Mouse (Mus musculus) ES-Bruce4 (cell line): ENCODE measurements around the gene Nradd. TPM values are rescaled to one million over a fixed set of nuclear protein-coding genes. Genes with fewer than 3 reads are reported as not detected.

Experiments
- H3K27ac ChIP-seq: 2 replicates; pipeline ENCODE4 v1.5.1; 2012; ENCODE audit warnings: low read length, inconsistent platforms; ENCODE audit not compliant: insufficient read depth
- H3K27me3 ChIP-seq: 2 replicates; pipeline ENCODE4 v1.6.1; 2012; ENCODE audit warnings: mild to moderate bottlenecking, low read length, inconsistent platforms; ENCODE audit not compliant: control insufficient read depth, poor library complexity, insufficient read depth, severe bottlenecking
- H3K36me3 ChIP-seq: 2 replicates; pipeline ENCODE4 v1.6.1; 2012; ENCODE audit warnings: inconsistent platforms, mild to moderate bottlenecking, low read length, moderate library complexity; ENCODE audit not compliant: control insufficient read depth, poor library complexity, insufficient read depth, severe bottlenecking
- H3K4me1 ChIP-seq: one replicate; pipeline ENCODE4 v1.8.1; 2011; ENCODE audit warnings: low read length; ENCODE audit not compliant: control insufficient read depth, insufficient read depth
- H3K4me3 ChIP-seq: 2 replicates; pipeline ENCODE4 v1.5.1; 2011; ENCODE audit warnings: low read depth, mild to moderate bottlenecking, low read length
- H3K9ac ChIP-seq: 2 replicates; pipeline ENCODE4 v1.6.1; 2012; ENCODE audit warnings: low read depth, mild to moderate bottlenecking, inconsistent platforms; ENCODE audit not compliant: poor library complexity, severe bottlenecking
- H3K9me3 ChIP-seq: replicated peaks from 2 replicates; pipeline ENCODE4 v1.6.1; 2012; ENCODE audit warnings: mild to moderate bottlenecking, low read length, inconsistent platforms; ENCODE audit not compliant: control insufficient read depth, poor library complexity, insufficient read depth, severe bottlenecking
- CTCF ChIP-seq: IDR thresholded peaks from one replicate; pipeline ENCODE4 v1.8.1; 2011; ENCODE audit warnings: low read depth, low read length
- EP300 ChIP-seq: IDR thresholded peaks from 2 replicates; pipeline ENCODE4 v1.6.1; 2011; ENCODE audit warnings: low read depth, low read length; ENCODE audit not compliant: insufficient read depth
- POLR2A ChIP-seq: IDR thresholded peaks from one replicate; pipeline ENCODE4 v1.8.1; 2011; ENCODE audit warnings: low read length; ENCODE audit not compliant: insufficient read depth
- polyA plus RNA-seq: library from polyadenylated mRNA; stranded (reverse); fragments of >200 nt; gene quantifications from 2 replicates; pipeline ENCODE4 v1.2.4, GENCODE M21; 2011; ENCODE audit warnings: low read depth; ENCODE audit not compliant: missing spikeins, insufficient read depth, insufficient read length

Nradd gene
- polyA plus RNA-seq, 1 experiment: 48.0 TPM

DNA sequence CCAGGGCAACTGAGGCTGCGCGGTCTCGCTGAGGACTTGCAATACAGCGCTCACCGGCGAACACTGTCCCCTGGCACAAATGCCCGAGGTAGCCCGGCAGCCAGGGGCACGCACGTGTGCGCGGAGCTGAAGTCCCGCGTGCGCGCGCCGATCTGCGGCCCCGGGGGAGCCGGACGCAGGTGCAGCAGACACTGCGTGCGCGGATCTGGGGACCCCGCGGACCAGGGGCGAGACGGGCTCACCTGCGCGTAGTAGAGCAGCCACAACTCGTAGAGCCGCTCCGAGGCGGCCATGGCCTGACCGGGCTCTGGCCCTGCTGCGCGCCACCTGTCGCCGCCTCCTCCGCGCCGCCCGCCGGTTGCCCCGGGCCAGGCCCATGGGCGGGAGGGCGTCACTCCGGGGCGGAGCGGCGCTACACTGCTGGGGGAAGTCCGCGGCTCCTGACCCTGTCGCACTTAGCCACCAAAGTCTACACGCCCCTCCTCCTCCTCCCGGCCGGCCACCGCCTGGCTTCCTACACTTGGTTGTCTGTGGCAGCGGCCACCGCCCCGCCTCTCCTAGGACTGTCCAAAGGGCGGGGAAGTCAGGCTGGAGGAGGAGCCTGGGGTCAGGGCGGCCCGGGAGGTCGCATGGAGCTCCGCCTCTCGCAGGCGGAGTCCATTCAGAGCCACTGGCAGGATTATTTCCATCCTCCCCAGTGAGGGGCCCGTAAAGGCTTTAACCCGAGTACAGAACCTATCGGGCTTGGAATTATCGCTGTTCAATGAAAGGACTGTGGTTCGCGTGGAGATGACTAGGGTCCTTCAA lies 29.6 kb upstream of the Nradd start, which contains the start of gene Nbeal2:
Nbeal2 (minus strand) TSS at position 507 of the 807 bp plus-strand sequence.
- Histone ChIP-seq H3K36me3 (no peaks in the 10 kb centered on the region), H3K9ac (peak within 1 kb of the TSS; percentile 72), H3K9me3 (no peaks in the 10 kb centered on the region), H3K27ac (no peak within 1 kb of the TSS), H3K4me1 (peaks cover 3% of the 10 kb centered on the region), H3K27me3 (no peaks in the 10 kb centered on the region), H3K4me3 (peak within 1 kb of the TSS; percentile 75)
- TF ChIP-seq CTCF: no peak
- TF ChIP-seq EP300: 0 out of 2 replicates have a peak, but pooled peaks have one; percentile 26
- peak; percentile 58 for TF ChIP-seq POLR2A

DNA sequence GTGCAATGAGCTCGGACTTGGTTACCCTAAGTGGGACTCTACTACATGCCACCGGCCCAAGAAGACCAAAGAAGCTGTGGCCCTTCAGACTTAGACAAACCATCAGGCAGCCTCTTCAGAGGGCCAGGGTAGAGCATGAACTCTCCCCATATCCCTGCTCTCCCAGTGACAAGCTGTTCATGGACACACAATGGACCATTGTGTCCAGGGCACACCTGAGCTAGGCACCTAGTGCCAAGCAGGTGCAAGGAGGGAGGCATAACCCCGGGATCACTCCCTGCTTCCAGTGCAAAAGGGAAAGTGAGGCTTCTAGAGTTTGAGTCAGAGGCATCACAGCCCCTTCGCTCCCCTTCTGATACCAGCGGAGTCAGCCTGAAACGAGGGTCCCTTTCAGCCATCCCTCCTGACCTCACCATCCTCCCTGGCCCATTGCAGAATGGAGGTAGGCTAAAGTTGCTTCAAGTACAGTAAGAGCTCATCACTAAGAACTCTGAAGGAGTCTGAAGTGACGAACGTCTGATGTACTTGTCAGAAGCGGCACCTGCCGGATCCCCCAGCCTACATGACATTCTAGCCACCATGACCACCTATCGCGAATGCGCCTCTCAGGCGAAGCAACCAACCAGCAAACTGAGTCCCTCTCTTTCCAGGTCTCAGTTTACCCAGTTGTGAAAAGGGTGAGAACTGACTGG lies 28.9 kb upstream of the Nradd start:
- H3K9ac ChIP-seq: peak overlapping the region; percentile 72
- H3K4me3 ChIP-seq: peak overlapping the region; percentile 75
- no peaks in the 10 kb centered on the region for H3K9me3 ChIP-seq
- TF ChIP-seq EP300: no peak
- TF ChIP-seq CTCF: no peak
- TF ChIP-seq POLR2A: no peak
- no peaks in the 10 kb centered on the region for H3K27me3 ChIP-seq
- H3K27ac ChIP-seq: no peak overlapping the region
- H3K36me3 ChIP-seq: no peaks in the 10 kb centered on the region
- peaks cover 3% of the 10 kb centered on the region for H3K4me1 ChIP-seq

DNA sequence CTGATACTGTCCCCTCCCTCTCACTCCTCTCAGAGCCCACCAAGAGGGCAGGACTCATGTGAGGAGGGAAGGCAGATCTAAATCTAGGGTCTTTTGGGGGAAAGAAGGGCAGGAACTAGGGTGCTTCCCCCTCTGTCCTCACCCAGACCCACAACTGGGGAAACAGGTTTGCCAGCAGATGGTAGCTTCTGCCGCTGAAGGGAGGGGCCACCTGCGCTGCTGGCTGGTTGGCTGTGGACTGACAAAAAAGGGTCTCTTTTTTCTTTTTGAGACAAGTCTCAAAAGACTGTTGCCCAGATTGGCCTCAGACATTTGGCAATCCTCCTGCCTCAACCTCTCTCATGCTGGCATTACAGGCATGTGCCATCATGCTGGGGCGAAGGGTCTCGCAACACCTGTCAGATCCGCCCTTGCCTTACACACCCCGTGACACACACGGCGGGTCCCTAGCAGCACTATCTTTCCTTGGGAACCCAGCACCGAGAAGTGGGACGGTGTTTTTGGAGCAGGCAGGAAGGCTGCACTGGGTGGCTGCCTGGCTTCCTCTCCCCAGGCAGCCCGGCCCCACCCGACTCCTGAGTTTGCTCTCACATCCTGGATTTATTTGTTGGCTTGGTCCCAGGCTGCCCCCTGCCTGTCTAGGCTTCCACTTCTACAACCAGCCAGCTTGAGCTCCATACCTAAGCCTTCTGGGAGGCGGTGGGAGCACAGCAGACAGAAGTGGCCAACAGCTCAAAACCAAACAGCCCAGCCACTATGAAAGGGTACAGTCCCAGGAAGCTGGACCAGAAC lies 27.9 kb upstream of the Nradd start:
- TF ChIP-seq POLR2A (no peak), CTCF (peak; percentile 30)
- H3K27me3 ChIP-seq: no peaks in the 10 kb centered on the region
- no peaks in the 10 kb centered on the region for H3K9me3 ChIP-seq
- H3K36me3 ChIP-seq: no peaks in the 10 kb centered on the region
- peak overlapping the region; percentile 57 for H3K4me3 ChIP-seq
- peaks cover 3% of the 10 kb centered on the region for H3K4me1 ChIP-seq
- H3K27ac ChIP-seq: no peak overlapping the region
- 0 out of 2 replicates have a peak overlapping the region, but pooled peaks have one; percentile 8 for H3K9ac ChIP-seq

DNA sequence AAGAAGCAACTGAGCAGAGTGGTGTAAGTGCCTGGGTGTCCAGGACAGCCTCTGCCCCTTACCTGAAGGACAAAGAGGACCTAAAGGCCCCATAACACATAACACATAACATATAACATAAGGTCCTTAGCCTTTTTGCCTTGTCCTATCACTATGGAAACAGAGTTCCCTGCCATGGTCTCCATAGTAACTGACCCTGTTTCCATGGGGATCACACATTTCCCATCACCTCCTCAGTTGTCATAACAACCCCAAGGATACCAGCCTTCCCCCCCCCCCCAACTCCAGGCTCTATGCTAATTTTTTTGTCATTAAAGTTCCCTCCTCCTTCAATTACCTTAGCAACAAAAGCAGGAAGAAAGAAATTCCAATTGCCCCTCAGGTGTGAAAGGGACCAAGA lies 25.5 kb upstream of the Nradd start:
- Histone ChIP-seq H3K27ac (no peak overlapping the region), H3K4me1 (peaks cover 3% of the 10 kb centered on the region)

DNA sequence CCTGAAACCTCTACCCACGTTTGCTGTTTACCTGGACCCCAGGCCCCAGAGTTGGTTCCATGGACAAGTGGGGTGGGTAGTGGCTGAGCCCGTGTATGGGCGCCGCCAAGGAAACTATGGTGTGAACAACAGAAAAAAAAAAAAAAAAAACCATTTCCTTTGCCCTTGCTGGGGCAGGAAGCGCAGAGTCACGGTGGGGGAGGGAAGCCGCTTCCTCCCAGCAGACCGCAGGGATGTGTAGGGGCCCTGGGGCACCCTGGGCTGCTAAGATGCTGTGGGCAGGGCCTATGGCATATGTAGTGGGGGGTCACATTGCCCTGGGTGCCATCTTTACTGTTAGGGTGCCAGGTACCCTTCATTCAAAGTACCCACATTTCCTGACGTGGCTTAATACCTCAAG lies 21.0 kb upstream of the Nradd start:
- no peak for TF ChIP-seq EP300
- TF ChIP-seq POLR2A: no peak
- no peak for TF ChIP-seq CTCF
- no peaks in the 10 kb centered on the region for H3K9me3 ChIP-seq

More for the DNA sequence above, 25.5 kb upstream of the Nradd start:
- Histone ChIP-seq H3K36me3 (no peaks in the 10 kb centered on the region), H3K9me3 (no peaks in the 10 kb centered on the region), H3K4me3 (no peak overlapping the region), H3K9ac (no peak overlapping the region), H3K27me3 (no peaks in the 10 kb centered on the region)
- TF ChIP-seq POLR2A: no peak
- no peak for TF ChIP-seq CTCF
- no peak for TF ChIP-seq EP300

More for the DNA sequence above, 21.0 kb upstream of the Nradd start:
- Histone ChIP-seq H3K27me3 (no peaks in the 10 kb centered on the region), H3K4me1 (no peaks in the 10 kb centered on the region), H3K36me3 (no peaks in the 10 kb centered on the region), H3K27ac (no peak overlapping the region), H3K9ac (no peak overlapping the region), H3K4me3 (no peak overlapping the region)
